8 mouse cellular contexts compared by ENCODE assay signal in genomic region chr12:55837495-55837894, GRCm38 (mm10). TPM values are rescaled to one million over a fixed set of nuclear protein-coding genes. Genes with fewer than 3 reads are reported as not detected.
DNase-seq lines count a peak whose midpoint lies in the region; ATAC-seq and TF ChIP-seq lines count a peak whose summit lies in the region.

No protein-coding gene starts in this region.

- DNase-seq in layer of hippocampus, adult 2 months (ENCODE audit: low spot score in 2 of 2) = no peak
- DNase-seq in layer of hippocampus, postnatal 36 days = no peak
- no peak for DNase-seq in hindbrain, postnatal 0 days (ENCODE audit: low spot score)
- no peak for DNase-seq in midbrain, embryonic 14.5 days
- no peak for DNase-seq in kidney, postnatal 36 days
- DNase-seq in thymus, postnatal 4 days = no peak
- no peak for DNase-seq in spleen, postnatal 36 days (ENCODE audit: low spot score in 2 of 2)

- peaks cover 4% of the 10 kb centered on the region for H3K4me1 ChIP-seq in embryonic facial prominence, embryonic 15.5 days
- H3K4me1 ChIP-seq in hindbrain, postnatal 0 days (ENCODE audit: insufficient read depth, low read length) = 0 out of 2 replicates have a peak, but pooled peaks cover 3% of the 10 kb centered on the region
- H3K4me1 ChIP-seq in midbrain, embryonic 14.5 days (ENCODE audit: control insufficient read depth, insufficient read depth, low read length) = peaks cover 15% of the 10 kb centered on the region

- peaks cover 9% of the 10 kb centered on the region for H3K36me3 ChIP-seq in embryonic facial prominence, embryonic 15.5 days
- 0 out of 2 replicates have a peak, but pooled peaks cover 3% of the 10 kb centered on the region for H3K36me3 ChIP-seq in hindbrain, postnatal 0 days (ENCODE audit: insufficient read depth, low read length)
- H3K36me3 ChIP-seq in midbrain, embryonic 14.5 days (ENCODE audit: control insufficient read depth, insufficient read depth, low read length) = peaks cover 17% of the 10 kb centered on the region

- no peaks in the 10 kb centered on the region for H3K9me3 ChIP-seq in embryonic facial prominence, embryonic 15.5 days (replicated peaks)
- no peaks in the 10 kb centered on the region for H3K9me3 ChIP-seq in hindbrain, postnatal 0 days (ENCODE audit: low read length)
- no peaks in the 10 kb centered on the region for H3K9me3 ChIP-seq in midbrain, embryonic 14.5 days (ENCODE audit: control insufficient read depth, low read length)

- peak overlapping the region; percentile 89 for H3K4me3 ChIP-seq in layer of hippocampus, adult 2 months
- H3K4me3 ChIP-seq in embryonic facial prominence, embryonic 15.5 days (replicated peaks) = peak overlapping the region; percentile 74
- peak overlapping the region; percentile 80 for H3K4me3 ChIP-seq in hindbrain, postnatal 0 days (ENCODE audit: low read length)
- H3K4me3 ChIP-seq in midbrain, embryonic 14.5 days (replicated peaks; ENCODE audit: low read depth, low read length) = peak overlapping the region; percentile 76

- H3K27me3 ChIP-seq in embryonic facial prominence, embryonic 15.5 days = no peaks in the 10 kb centered on the region
- H3K27me3 ChIP-seq in hindbrain, postnatal 0 days (ENCODE audit: insufficient read depth, low read length) = no peaks in the 10 kb centered on the region
- H3K27me3 ChIP-seq in midbrain, embryonic 14.5 days (ENCODE audit: control insufficient read depth, insufficient read depth, low read length) = no peaks in the 10 kb centered on the region

- peak overlapping the region; percentile 58 for H3K4me2 ChIP-seq in embryonic facial prominence, embryonic 15.5 days (replicated peaks)
- H3K4me2 ChIP-seq in hindbrain, postnatal 0 days (ENCODE audit: low read depth, low read length) = peak overlapping the region; percentile 77
- H3K4me2 ChIP-seq in midbrain, embryonic 14.5 days (ENCODE audit: low read length) = peak overlapping the region; percentile 72

- TF ChIP-seq CTCF in layer of hippocampus, adult 2 months (conservative IDR thresholded peaks at IDR 0.05) = no peak
- no peak for TF ChIP-seq CTCF in hindbrain, postnatal 0 days (IDR thresholded peaks at IDR 0.05; ENCODE audit: low read depth)

- WGBS in embryonic facial prominence, embryonic 15.5 days = 75% methylated on average over 3 of the region's 3 CpGs
- WGBS in hindbrain, postnatal 0 days = 70% methylated on average over 3 of the region's 3 CpGs
- 54% methylated on average over 3 of the region's 3 CpGs for WGBS in midbrain, embryonic 14.5 days

- no peak for ATAC-seq in embryonic facial prominence, embryonic 15.5 days (ENCODE audit: insufficient number of reproducible peaks, low FRiP score, low TSS enrichment, low read depth)
- ATAC-seq in hindbrain, postnatal 0 days = no peak
- ATAC-seq in midbrain, embryonic 14.5 days (ENCODE audit: low FRiP score, low TSS enrichment) = no peak

- no peak overlapping the region for H3K27ac ChIP-seq in layer of hippocampus, adult 2 months
- H3K27ac ChIP-seq in embryonic facial prominence, embryonic 15.5 days (replicated peaks) = no peak overlapping the region
- no peak overlapping the region for H3K27ac ChIP-seq in hindbrain, postnatal 0 days
- H3K27ac ChIP-seq in midbrain, embryonic 14.5 days (replicated peaks; ENCODE audit: low read depth, low read length) = no peak overlapping the region

- H3K9ac ChIP-seq in embryonic facial prominence, embryonic 15.5 days = no peak overlapping the region
- H3K9ac ChIP-seq in hindbrain, postnatal 0 days (replicated peaks; ENCODE audit: low read length) = no peak overlapping the region
- no peak overlapping the region; the same call in 1 of the 2 replicates for H3K9ac ChIP-seq in midbrain, embryonic 14.5 days (replicated peaks; ENCODE audit: low read length)

RNA-seq across cellular contexts. Expression of gene Brms1l, which starts 1.4 kb away (rescaled TPM):
- 10 to 100 TPM; 65.2 to 72.3 TPM for total RNA-seq in layer of hippocampus, adult 2 months (2021)
- total RNA-seq in layer of hippocampus, postnatal 36 days (2021) = 10 to 100 TPM; 68.8 to 69.1 TPM
- polyA plus RNA-seq in embryonic facial prominence, embryonic 15.5 days (2015; fragmentation: Nextera tagmentation; extraction: Ambion mirVana) = 39.8 and 43.6 TPM in 2 replicates
- 29.1 and 32.1 TPM in 2 replicates for total RNA-seq in hindbrain, postnatal 0 days (2014; rRNA removed)
- 39.3 and 40.9 TPM in 2 replicates for polyA plus RNA-seq in hindbrain, postnatal 0 days (2015; fragmentation: Nextera tagmentation; extraction: Ambion mirVana)
- 40.5 and 46.7 TPM in 2 replicates for polyA plus RNA-seq in midbrain, embryonic 14.5 days (2014; fragmentation: Nextera tagmentation; extraction: Ambion mirVana)

RNA-seq across cellular contexts. Expression of gene Ralgapa1, which starts 16.5 kb away (rescaled TPM):
- total RNA-seq in layer of hippocampus, adult 2 months (2021) = 100 to 1,000 TPM; 127 to 135 TPM
- total RNA-seq in layer of hippocampus, postnatal 36 days (2021) = 100 to 1,000 TPM; 119 to 131 TPM
- 17.6 and 18.4 TPM in 2 replicates for polyA plus RNA-seq in embryonic facial prominence, embryonic 15.5 days (2015; fragmentation: Nextera tagmentation; extraction: Ambion mirVana)
- total RNA-seq in hindbrain, postnatal 0 days (2014; rRNA removed) = 94.3 and 110 TPM in 2 replicates
- 17.5 and 18.5 TPM in 2 replicates for polyA plus RNA-seq in hindbrain, postnatal 0 days (2015; fragmentation: Nextera tagmentation; extraction: Ambion mirVana)
- polyA plus RNA-seq in midbrain, embryonic 14.5 days (2014; fragmentation: Nextera tagmentation; extraction: Ambion mirVana) = 34.7 and 37.0 TPM in 2 replicates
